Mouse (Mus musculus): ENCODE data around the gene Arl10. TPM values are rescaled to one million over a fixed set of nuclear protein-coding genes. Genes with fewer than 3 reads are reported as not detected.

The Arl10 gene
- 4.6 and 6.1 TPM in 2 replicates for polyA plus RNA-seq (2012; rRNA removed)

GRCm38 (mm10) chr13:54574854-54575481 lies at the start of gene Arl10:
Gene Arl10 (plus strand): TSS chr13:54575015.

GRCm38 (mm10) chr13:54565201-54565581 lies 9.6 kb upstream of the Arl10 start, which contains the start of gene 4833439L19Rik:
Gene 4833439L19Rik (minus strand): TSS chr13:54565435.

DNA sequence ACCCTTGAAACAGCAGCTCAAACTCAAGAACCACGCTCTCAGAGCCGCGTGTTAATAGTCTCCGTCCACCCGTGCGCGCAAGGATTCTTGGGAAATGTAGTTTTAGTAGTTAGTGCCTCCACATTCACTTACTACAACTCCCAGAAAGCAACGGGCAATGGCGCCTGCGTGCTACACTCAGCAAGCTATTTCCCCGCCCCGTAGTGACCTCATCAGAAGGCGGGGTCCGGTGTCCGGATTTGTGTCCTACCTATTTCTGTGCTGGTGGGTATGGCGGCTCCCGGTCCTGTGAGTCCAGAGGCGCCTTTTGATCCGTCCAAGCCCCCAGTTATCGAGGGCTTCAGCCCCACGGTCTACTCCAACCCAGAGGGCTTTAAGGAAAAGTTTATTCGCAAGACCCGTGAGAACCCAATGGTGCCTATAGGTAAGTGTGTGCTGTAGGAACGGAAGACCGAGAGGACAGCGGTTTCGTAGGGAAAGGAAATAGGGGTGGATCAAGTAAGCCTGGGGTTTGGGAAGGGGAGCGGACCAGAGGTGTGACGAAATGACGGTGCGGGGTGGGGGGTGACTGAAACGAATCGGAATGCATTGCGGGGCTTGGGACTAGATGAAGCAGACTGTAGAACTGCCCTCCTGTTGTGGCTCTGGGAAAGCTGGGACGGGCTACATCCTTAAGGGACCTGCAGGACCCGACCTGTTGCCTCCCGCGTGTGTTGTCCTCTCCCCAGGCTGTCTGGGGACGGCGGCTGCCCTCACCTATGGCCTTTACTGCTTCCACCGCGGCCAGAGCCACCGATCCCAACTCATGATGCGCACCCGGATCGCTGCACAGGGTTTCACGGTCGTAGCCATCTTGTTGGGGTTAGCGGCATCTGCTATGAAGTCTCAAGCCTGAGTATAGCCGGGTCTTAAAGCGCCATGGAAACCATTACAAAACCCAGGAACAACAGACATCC lies 15.5 kb downstream of the Arl10 start, which contains the start of the genes Nop16 and Higd2a:
Gene Nop16, minus strand, starts transcription at position 95 of the 956 bp plus-strand sequence.
Gene Higd2a, plus strand, starts transcription at position 212 of the 956 bp plus-strand sequence.

GRCm38 (mm10) chr13:54610972-54611754 lies 36.3 kb downstream of the Arl10 start, which contains the start of gene Cltb:
Gene Cltb (minus strand): TSS chr13:54611344.

GRCm38 (mm10) chr13:54621155-54621932 lies 46.5 kb downstream of the Arl10 start, which contains the start of gene Faf2:
Gene Faf2 (plus strand): TSS chr13:54621784.

Other genes with a start within 250 kb of the Arl10 start
- 0.40 and 0.45 TPM in 2 replicates for gene Cplx2, start 203.7 kb upstream of the Arl10 start, polyA plus RNA-seq (2012; rRNA removed)
- gene Thoc3, start 106.2 kb upstream of the Arl10 start, polyA plus RNA-seq (2012; rRNA removed) = 16.1 and 16.2 TPM in 2 replicates
- gene Simc1, start 71.2 kb upstream of the Arl10 start, polyA plus RNA-seq (2012; rRNA removed) = 2.7 and 3.2 TPM in 2 replicates
- 20.1 and 23.4 TPM in 2 replicates for gene 4833439L19Rik, start 9.6 kb upstream of the Arl10 start, polyA plus RNA-seq (2012; rRNA removed)
- gene Nop16, start 15.1 kb downstream of the Arl10 start, polyA plus RNA-seq (2012; rRNA removed) = 28.1 and 29.1 TPM in 2 replicates
- gene Higd2a, start 15.2 kb downstream of the Arl10 start, polyA plus RNA-seq (2012; rRNA removed) = 40.8 and 55.3 TPM in 2 replicates
- 14.4 and 15.5 TPM in 2 replicates for gene Cltb, start 36.3 kb downstream of the Arl10 start, polyA plus RNA-seq (2012; rRNA removed)
- gene Faf2, start 46.8 kb downstream of the Arl10 start, polyA plus RNA-seq (2012; rRNA removed) = 11.7 and 11.8 TPM in 2 replicates
- 21.2 and 27.7 TPM in 2 replicates for gene Rnf44, start 118.9 kb downstream of the Arl10 start, polyA plus RNA-seq (2012; rRNA removed)
- 6.0 and 6.7 TPM in 2 replicates for gene Cdhr2, start 126.4 kb downstream of the Arl10 start, polyA plus RNA-seq (2012; rRNA removed)
- gene Gprin1, start 174.9 kb downstream of the Arl10 start, polyA plus RNA-seq (2012; rRNA removed) = 0.02 and 0.06 TPM in 2 replicates
- not detected in 2 replicates for gene Sncb, start 191.6 kb downstream of the Arl10 start, polyA plus RNA-seq (2012; rRNA removed)
- gene Eif4e1b, start 209.0 kb downstream of the Arl10 start, polyA plus RNA-seq (2012; rRNA removed) = not detected in 2 replicates
- gene Tspan17, start 214.4 kb downstream of the Arl10 start, polyA plus RNA-seq (2012; rRNA removed) = 0.43 and 0.44 TPM in 2 replicates